Mouse (Mus musculus) layer of hippocampus, adult 11-12 months (tissue): Measurements from ENCODE around the gene Efcab5.
"Not testable (repeated sequence)": the region's sequence is repeated elsewhere in the genome, so short reads cannot be mapped to it uniquely, and the experiment has no call there.

Experiments used
- DNase-seq: peaks from one replicate; pipeline ENCODE4 v3.0.0; 2022; ENCODE audit warnings: low spot score

Gene Efcab5

DNA sequence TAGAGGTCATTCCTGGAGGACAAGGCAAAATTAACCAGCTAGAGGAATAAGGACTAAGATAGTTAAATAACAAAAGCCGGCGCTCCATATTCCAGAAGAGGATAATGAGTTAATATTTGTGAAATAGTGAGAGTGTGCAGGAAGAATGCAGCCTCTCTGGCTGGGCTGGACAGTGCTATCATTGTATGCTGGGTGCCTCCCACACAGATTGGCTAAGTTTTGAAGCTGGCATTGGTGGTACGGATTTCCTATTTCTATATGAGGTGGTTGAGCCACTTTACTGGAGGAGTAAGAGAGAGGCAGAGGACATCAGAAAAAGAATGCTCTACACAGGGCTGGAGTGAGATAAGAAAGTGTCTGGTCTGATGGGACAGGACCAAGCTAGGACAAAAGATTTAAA, 9.0 kb downstream of the Efcab5 start:
- no peak for DNase-seq

DNA sequence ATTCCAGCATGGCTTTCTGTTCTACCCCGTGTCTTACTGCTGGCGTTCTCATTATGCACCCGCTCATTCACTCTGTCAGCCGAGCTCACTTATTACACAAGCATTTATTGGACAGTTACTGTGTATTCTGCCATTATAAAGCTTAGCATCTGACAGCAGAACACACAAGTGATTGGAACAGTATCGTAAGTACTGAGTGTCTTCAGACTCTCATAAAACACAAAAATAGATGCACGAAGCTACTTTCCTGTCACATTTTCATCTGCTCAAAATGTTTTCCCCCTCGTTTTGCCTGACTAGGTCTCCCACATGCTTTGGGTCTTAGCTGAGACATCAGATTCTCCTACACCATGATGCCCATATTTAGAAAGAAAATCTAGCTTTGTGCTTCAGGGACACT, 14.2 kb downstream of the Efcab5 start:
- DNase-seq = peak; percentile 29

DNA sequence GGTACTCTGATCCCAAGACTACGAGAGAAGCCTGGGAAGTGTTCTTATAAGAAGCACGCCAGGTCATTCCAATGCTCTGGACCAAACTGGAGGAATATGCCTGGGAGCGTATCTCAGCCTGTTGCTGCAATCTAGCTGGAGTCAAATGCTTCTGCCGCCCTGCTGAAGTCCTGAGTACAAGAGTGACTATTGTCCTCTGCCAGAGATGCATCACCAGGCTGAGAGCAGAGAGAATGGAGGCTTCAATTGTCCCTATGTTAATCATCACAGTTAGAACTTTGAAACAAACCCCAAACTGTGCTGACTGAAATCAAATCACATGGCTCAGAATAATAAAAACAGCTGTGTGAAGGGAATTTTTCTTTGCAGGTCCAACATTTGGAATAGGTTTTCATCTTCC, 15.0 kb downstream of the Efcab5 start:
- peak; percentile 19 for DNase-seq

DNA sequence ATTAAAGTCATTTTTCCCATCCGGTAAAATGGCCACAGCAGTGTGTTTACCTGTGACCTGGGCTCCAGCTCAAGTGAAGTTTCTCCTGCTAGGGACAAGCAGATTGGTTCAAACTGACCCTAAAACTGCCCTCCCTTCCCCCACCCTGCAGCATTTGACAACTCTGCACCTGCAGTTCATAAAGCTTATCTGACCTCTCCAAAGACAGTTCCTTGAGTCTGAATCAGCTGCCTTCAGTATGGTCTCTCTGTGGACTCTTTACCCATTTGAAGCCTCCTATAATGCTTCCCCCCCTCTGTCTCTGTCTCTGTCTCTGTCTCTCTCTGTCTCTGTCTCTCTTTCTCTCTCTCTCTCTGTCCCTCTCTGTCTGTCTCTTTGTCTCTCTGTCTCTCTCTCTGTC, 28.0 kb downstream of the Efcab5 start:
- DNase-seq = no peak

DNA sequence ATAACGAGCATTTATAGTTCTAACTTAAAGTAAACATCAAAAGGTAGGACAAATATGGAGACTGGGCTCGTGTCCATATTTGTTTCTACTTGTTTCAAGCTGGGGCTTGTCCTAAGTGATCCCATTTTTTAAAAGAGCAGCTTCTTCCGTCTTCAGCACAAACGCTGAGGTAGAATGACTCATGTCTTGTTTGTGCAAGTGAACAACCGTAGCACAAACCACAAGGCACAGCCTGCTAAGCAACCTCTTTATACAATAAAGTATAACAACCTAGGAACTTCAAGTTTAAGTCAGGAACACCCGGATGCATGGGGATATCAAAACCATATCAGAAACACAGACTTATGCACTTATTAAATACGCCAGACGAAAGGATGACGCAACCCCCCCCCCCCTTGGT, 28.4 kb downstream of the Efcab5 start:
- no peak for DNase-seq

DNA sequence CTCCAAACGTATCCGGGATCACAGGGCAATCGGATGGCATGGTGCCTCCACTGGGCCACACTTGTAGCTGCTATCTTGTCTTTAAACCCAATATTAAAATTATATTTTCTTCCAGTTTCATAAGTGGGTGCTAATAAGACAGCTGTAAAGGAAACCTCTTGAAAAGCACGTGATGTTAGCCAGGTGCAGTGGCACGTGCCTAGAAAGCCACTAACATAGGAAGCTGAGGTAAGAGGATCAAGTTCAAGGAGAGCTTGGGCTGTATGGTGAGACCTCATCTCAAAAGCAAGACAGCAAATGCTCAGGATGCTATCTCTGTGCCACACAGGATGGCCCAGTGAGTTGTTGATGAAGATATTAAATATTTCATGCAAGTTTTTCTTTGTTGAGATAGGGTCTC, 34.6 kb downstream of the Efcab5 start:
- DNase-seq = no peak

DNA sequence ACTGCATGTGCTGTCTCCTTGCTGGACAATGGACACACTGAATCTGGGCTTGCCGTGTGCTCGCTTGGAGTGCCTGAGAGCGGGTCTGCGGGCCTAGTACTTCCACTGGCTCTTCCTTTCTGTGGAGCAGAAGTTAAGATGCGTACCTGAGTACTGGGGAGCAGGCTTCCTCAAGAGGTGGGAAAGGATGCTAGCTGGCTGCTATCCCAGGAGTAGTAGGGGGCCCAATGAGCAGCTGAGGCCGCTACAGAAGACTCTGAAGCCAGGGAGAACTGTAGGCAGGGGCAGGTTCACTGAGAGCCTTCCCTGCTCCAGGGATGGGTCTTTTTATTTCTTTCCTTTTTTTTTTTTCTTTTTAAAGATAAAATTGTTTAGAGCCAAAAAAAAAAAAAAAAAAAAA, 38.0 kb downstream of the Efcab5 start:
- DNase-seq = no peak

DNA sequence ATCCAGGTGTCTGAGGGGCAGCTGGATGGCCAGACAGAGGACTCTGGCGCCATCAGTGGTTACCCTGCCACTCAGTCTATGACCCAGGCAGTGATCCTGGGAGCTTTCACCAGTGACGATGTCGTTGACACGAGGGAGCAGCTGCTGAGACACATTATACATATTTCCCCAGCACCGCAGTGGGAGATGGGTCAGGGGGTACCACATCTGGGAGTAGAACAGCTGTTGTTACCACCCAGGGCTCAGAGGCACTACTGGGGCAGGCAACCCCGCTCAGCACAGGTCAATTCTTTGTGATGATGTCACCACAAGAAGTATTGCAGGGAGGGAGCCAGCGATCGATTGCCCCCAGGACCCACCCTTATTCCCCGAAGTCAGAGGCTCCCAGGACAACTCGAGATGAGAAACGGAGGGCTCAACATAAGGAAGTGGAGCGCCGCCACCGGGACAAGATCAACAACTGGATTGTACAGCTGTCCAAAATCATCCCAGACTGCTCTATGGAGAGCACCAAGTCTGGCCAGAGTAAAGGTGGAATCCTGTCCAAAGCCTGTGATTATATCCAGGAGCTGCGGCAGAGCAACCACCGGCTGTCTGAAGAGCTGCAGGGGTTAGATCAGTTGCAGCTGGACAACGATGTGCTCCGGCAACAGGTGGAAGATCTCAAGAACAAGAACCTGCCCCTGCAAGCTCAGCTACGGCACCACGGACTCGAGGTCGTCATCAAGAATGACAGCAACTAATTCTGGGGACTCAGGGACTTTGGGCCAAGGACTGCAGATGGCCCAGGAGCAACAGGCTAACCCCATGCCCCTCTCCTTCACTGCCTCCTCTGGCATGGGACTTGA, 38.8 kb downstream of the Efcab5 start:
- not testable (repeated sequence) for DNase-seq

DNA sequence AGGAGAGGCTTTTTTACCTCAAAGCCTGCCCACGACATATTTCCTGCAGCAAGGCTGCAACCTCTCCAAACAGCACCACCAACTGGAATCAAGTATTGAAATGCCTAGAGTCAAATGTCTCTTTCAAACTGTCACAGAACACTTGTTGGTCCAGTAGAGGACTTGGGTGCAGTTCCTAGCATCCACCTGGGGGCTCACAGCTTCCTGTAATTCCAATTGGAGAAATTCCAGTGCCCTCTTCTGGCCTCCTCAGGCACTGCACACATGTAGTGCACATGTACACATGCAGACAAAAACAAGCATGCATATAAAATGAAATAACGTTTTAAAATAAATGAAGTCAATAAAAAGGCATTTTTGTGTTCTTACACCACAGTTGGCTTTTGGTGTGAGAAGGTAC, 40.0 kb downstream of the Efcab5 start:
- DNase-seq = no peak

DNA sequence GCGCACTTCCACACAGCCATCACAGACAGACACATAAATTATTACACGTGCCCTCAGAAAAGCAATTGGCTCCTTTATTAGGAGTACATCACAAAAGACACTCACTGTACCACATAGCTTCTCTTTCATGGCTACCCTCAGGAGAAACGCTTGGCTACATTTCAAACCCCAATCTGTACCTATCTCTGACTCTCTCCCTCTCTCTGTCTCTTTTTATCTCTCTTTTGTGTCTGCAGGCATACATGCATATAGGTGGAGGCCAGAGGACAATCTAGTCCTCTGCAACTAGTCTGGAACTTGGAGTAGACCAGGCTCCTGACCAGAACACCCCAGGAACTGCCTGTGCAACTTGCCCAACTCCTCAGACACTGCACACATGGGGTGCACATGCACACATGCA, 41.0 kb downstream of the Efcab5 start:
- no peak for DNase-seq

DNA sequence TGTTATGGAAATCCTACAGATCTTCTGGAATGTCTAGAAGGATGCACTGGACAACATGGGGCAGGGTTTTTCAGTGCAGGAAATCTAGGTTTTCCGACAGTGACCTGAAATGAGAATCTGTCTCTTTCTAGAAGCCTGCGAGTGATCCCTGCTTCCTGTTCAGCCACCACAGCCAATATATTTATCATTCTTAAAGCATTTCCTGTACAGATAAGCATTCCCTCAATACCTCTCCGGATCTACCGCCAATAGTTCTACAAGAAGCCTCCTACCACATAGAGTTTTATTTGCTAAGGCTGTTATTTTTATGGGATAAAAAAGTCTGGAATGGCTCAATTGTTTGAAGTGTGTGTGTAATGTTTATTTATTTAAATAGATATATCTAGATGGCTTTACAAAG, 43.3 kb downstream of the Efcab5 start:
- no peak for DNase-seq

DNA sequence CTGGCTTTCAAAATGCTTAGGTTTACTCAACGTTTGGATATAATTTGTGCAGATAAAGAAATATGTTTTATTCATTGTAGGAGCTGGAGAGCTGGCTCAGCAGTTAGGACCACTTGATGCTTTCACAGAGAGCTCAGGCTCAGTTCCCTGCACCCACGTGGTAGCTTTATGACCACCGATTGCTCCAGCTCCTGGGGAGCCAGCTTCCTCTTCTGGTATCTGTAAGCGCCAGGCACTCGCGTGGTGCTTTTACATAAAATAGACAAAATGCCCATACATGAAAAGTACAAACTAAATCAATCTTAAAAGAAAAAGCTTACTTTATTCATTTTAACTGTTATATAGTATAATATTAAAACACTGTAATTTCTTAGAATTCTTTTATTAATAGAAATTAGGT, 46.8 kb downstream of the Efcab5 start:
- DNase-seq = no peak

DNA sequence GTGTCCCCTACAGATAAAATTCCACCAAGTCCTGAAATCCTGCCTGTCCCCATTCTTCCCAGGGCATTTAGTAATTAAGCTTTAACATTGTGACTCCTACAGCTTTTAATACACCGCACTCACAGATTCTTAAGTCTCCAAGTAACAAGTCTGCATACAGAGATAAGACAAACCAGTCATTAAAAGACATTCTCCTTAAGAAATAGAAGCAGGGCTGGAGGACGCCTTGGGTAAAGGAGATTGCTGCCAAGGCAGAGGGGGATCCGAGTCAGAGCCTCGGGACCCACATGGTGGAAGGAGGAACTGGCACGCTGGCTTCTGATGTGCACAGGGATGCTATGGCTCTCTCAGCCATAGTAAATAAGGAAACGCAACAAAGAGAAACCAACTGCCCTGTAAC, 48.8 kb downstream of the Efcab5 start:
- no peak for DNase-seq

DNA sequence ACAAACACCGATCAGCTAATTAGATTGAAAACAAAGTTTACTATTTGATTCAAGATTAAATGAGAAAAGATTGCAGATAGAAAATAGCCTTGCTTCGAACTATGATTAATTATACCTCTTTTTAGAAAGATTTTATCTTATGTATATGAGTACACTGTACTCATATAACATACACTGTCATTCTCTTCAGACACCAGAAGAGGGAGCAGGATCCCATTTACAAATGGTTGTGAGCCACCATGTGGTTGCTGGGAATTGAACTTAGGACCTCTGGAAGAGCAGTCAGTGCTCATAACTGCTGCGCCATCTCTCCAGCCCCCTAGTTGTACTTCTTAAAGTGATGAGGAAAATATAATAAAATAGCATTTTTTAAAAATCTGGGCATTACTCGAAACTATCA, 55.3 kb downstream of the Efcab5 start:
- no peak for DNase-seq

DNA sequence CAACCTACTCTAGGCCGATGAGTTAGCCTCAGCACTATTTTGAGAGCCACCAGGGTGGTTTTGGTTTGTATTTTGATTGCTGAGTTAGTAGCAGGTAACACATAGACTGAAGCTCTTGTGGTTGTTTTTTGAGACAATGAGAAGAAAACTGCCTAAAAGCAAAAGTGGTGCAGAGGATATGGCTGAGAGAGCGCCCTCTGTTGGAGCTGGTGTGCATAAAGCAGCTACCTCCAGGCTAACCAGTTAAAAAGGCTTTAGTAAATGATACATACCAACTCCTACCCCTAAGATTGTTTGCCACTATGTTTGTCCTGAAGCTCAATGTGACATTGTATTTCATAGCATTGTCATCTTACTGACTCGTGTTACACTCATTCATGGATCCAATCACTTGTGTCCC, 56.2 kb downstream of the Efcab5 start:
- DNase-seq = no peak

DNA sequence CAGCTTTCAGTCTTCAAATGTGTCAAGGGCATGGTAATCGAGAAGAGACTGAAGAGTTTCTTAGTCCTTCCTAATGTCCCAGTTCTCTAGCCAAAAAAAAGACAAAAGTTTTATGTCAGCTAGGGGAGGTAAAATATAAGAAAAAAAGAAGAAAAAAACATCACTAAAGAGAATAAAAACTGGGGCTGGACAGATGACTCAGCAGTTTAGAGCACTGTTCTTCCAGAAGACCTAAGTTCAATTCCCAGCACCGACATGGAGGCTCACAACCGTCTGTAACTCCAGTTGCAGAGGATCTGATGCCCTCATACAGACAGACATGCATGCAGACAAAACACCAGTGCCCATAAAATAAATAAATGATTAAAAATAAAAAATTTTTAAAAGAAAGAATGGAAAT, 60.2 kb downstream of the Efcab5 start:
- no peak for DNase-seq

DNA sequence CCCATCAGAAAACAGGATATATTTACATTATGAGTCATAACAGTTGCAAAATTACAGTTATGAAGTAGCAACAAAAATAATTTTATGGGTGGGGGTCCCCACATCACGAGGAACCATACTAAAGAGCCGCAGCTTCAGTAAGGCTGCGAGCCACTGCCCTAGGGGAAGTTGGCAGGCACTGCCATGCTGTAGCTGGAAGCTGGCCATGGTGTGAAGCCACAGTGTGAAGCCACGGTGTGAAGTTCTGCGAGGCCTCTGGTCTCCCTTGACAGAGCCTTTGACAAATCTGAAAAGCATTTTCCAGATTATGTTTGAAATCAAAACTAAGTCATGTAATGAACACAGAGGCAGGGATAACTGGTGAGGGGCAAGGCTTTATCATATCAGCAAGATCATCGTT, 77.6 kb downstream of the Efcab5 start:
- DNase-seq = no peak

DNA sequence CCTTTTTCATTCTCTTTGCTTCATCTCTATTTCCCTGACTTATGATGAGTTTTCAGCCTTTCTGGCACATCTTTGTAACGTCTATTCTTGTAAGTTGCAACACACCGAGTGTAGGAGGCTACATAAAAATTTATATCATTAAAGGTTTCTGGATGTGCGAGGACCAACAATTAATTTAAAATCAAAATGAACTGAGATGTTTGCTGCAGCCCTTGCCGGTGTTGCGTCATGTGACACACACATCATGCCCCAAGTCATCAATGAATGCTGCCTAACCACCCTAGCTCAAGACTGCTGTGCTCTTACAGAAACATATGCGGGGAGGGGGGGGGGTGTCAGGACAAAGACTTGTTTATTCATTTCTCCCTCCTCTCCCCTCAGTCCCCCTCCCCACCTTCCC, 80.3 kb downstream of the Efcab5 start:
- no peak for DNase-seq

DNA sequence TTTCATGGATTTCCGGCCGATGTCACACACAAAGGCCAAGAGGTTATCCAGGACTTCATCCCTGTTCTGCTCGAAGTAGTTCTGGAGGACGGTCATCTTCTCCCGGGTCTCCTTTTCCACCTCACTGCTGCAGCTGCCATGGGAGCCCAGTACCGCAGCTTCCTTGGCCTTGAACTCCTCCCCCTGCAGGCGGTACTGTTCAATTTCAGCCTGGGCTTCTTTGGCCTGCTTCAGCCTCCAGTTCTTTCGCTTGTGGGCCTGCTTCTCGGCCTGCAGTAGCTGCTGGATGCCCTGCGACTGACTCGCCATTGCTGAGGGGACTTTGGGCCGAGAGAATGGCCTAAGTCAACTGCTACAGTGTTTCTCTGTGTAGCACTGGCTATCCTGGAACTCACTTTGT, 80.9 kb downstream of the Efcab5 start:
- DNase-seq = not testable (repeated sequence)

DNA sequence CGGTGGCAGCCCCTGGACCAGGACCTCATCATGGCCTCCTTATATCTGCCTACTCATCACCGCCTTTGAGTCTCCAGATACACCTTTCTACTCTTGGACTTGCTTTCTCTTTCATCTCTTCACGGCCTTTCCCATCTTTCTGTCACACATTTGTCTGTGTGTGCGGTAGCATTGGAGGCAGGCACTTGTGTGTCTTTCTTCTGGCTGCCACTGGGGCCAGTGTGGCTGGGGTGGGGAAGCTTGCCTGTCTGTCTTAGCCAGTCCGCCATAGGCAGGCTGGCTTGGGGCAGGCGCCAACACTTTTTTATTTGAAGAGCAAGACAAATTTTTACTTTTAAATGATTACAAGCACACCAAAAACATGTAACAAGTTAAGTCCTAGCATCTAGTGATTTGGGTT, 81.8 kb downstream of the Efcab5 start:
- DNase-seq = no peak

DNA sequence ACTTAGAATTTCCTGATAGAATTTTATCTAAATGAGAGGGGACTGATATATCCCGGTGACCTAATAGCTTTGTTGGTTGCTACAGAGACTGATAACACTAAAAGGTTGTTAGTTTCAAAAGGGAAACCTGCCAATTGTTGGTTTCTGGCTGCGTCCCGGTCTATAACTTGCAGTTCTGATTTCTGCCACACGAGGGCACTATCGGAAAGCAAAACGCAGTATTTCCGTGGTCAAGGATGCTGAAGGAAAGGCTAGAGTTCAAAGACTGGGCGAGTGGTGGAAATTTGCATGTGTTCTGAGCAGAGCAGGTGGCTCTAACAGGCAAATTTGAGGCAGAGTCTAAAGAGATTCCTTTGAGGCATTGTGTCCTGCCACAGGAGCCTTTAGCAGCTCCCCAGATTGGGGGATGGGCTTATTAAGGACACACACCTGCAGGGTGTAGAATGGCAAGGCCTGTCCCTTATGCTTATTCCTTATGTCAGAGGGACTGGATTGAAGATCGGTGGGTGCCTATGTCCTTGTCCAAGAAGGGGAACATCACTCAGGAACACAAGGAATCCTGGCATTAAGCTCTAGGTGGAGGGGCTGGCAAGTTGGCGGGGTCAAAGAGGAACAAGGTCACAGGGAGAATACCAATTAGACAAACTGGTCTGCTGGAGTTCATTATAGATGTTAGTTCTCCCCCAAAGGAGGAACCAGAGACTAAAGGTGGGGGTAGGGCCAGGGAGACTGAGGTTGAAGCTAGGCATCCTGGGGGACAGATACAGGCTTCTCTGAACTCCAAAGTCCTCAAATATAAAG, 88.4 kb downstream of the Efcab5 start:
- DNase-seq = peak; percentile 81

DNA sequence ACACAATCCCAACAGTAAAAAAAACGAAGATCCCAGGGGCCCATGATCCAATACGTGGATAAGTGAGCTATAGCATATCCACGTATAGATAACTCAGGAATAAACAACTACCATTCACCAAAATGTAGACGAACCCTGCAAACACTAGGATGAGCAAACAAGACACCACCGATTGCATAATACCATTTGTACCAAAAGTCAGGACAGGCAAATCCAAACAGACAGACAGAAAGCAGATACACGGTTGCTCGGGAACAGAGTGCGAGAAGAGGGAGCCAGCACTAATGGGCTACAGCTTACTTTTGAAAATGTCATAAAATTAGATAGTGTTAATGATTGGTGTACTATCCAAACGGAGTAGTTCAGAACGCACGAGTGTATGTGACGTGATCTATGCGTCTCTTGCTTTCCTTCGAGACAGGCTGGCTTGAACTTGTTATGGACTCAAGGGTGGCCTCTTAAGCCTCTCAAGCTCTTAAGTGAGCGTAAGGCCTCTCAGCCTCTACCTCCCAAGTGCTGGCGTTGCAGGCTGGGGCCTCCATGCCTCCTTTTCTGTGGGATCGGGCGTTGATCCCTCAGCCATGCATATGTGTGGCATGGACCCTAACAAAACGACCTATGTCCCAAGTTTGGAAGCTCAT, 90.3 kb downstream of the Efcab5 start:
- DNase-seq = no peak

DNA sequence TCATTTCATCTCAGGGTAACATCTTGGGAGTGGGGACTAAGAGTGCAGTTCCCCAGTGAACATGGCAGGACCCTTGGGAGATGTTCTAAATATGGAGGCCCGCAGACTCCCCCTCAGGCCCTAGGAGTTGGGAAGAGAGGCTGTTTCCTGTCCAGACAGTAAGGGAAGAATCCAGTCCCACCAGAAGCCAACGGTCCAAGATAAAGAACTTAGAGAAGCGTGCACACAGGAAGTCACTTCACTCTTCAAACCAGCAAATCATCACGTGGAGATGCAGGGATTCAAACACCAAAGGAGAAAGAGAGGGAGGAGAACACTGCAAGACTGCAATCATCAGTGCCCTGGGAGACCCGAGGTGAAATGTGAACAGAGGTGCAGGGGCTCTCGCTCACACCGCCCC, 91.8 kb downstream of the Efcab5 start:
- no peak for DNase-seq
